In the genomic region with DNA sequence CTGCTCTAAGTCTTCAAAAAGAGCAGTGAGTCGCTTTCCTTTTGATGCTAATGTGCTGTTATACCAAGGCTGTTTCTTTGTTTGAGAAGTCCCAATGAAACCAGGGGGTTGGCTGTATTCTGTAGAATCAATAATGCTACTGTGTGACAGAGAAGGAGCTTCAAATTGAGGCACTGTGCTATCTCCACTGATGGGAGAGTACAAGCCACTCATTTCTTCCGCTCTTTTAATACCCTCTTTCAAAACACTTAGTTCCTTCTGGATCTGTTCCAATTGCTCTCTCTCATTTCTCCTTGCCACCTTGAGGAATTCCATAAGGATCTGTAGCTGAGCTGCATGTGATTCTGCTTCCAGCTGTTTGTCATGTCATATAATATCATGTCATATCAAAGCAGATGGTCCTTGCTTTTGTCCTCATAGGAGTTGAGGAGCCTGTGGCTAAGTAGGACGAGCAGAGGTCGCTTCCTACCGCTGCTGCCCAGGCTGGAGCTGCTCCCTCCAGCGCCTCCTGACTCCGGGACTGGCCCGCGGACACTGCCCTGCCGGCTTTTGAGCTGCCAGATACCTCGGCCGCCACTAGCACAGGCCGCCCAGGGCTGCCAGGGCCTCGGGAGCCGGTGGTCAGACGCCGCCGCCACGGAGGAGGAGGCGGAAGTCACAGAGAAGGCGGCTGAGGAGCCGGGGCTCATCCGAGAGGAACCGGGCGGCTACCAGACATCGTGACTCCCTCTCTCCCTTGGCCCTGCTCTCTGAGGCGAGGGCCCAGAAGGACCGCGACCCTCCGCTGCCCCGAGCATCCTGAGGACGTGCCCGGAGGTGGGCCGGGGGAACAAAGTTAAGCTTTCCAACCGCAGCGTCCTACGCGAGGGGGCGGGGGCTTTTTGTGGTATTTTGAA, we compare ENCODE assay signal across 9 mouse cellular contexts. TPM values are rescaled to one million over a fixed set of nuclear protein-coding genes. Genes with fewer than 3 reads are reported as not detected.
DNase-seq lines count a peak whose midpoint lies in the region; ATAC-seq lines count a peak whose summit lies in the region.
"Had no signal": no experiment of that assay in that cellular context is flagged by ENCODE, and none has a peak within 500 bp of the region (broad histone marks: within the 10 kb centered on the region; RNA-seq: fewer than 3 reads in every experiment).

No protein-coding gene starts in this region.

- no peak overlapping the region for H3K27ac ChIP-seq in forebrain, embryonic 16.5 days (ENCODE audit: low read length)
- no peak overlapping the region for H3K27ac ChIP-seq in kidney, embryonic 16.5 days (ENCODE audit: low read length)
- H3K27ac ChIP-seq in midbrain, embryonic 11.5 days (ENCODE audit: low read depth, low read length): no peak overlapping the region

- DNase-seq in gastrocnemius, postnatal 10 days: peak; percentile 9
- no peak for DNase-seq in gastrocnemius, adult 8-10 months (ENCODE audit: low spot score in 2 of 2)
- peak; percentile 33 for DNase-seq in adrenal gland, postnatal 14 days
- peak; percentile 90 for DNase-seq in midbrain, embryonic 11.5 days (ENCODE audit: low spot score, missing footprints)
- no peak for DNase-seq in left cerebral cortex, adult 9 months (ENCODE audit: low spot score in 2 of 2)
- no peak for DNase-seq in thymus, postnatal 10 days (ENCODE audit: low spot score in 2 of 2)

- no peaks in the 10 kb centered on the region for H3K9me3 ChIP-seq in forebrain, embryonic 16.5 days (ENCODE audit: control insufficient read depth, low read length)
- H3K9me3 ChIP-seq in kidney, embryonic 16.5 days (ENCODE audit: low read length): no peaks in the 10 kb centered on the region
- no peaks in the 10 kb centered on the region for H3K9me3 ChIP-seq in midbrain, embryonic 11.5 days (ENCODE audit: control insufficient read depth, low read length)
- H3K9me3 ChIP-seq: G1E had no signal

- 6% methylated on average over 36 of the region's 39 CpGs for WGBS in forebrain, embryonic 16.5 days
- WGBS in kidney, embryonic 16.5 days: 6% methylated on average over 37 of the region's 39 CpGs
- 8% methylated on average over 39 of the region's 39 CpGs for WGBS in midbrain, embryonic 11.5 days

- H3K27me3 ChIP-seq in forebrain, embryonic 16.5 days (replicated peaks; ENCODE audit: control insufficient read depth, insufficient read depth, low read length): no peaks in the 10 kb centered on the region
- peaks cover 10% of the 10 kb centered on the region; the same call in 1 of the 2 replicates for H3K27me3 ChIP-seq in kidney, embryonic 16.5 days (ENCODE audit: insufficient read depth, low read length)
- no peaks in the 10 kb centered on the region for H3K27me3 ChIP-seq in midbrain, embryonic 11.5 days (ENCODE audit: control insufficient read depth, insufficient read depth, low read length)

- H3K9ac ChIP-seq in forebrain, embryonic 16.5 days (replicated peaks; ENCODE audit: low read depth, low read length): peak overlapping the region; percentile 60
- peak overlapping the region; percentile 71 for H3K9ac ChIP-seq in kidney, embryonic 16.5 days (replicated peaks; ENCODE audit: low read length)
- peak overlapping the region; percentile 71 for H3K9ac ChIP-seq in midbrain, embryonic 11.5 days (ENCODE audit: low read length)

- H3K36me3 ChIP-seq in forebrain, embryonic 16.5 days (ENCODE audit: control insufficient read depth, insufficient read depth): no peaks in the 10 kb centered on the region
- H3K36me3 ChIP-seq in kidney, embryonic 16.5 days (ENCODE audit: insufficient read depth, low read length): no peaks in the 10 kb centered on the region
- H3K36me3 ChIP-seq in midbrain, embryonic 11.5 days (ENCODE audit: control insufficient read depth, insufficient read depth, low read length): no peaks in the 10 kb centered on the region
- H3K36me3 ChIP-seq: G1E had no signal

- ATAC-seq in forebrain, embryonic 16.5 days: peak; percentile 71
- peak; percentile 87 for ATAC-seq in kidney, embryonic 16.5 days (ENCODE audit: low FRiP score, low TSS enrichment)
- ATAC-seq in midbrain, embryonic 11.5 days (ENCODE audit: low FRiP score): peak; percentile 87

- peak overlapping the region; percentile 77 for H3K4me2 ChIP-seq in forebrain, embryonic 16.5 days (ENCODE audit: low read length)
- H3K4me2 ChIP-seq in kidney, embryonic 16.5 days (replicated peaks; ENCODE audit: low read depth, low read length): peak overlapping the region; percentile 64
- peak overlapping the region; percentile 67 for H3K4me2 ChIP-seq in midbrain, embryonic 11.5 days

- peak overlapping the region; percentile 41 for H3K4me3 ChIP-seq in forebrain, embryonic 16.5 days (replicated peaks; ENCODE audit: low read length)
- H3K4me3 ChIP-seq in kidney, embryonic 16.5 days (ENCODE audit: low read length): peak overlapping the region; percentile 51
- peak overlapping the region; percentile 40 for H3K4me3 ChIP-seq in midbrain, embryonic 11.5 days (ENCODE audit: low read depth, low read length)

- peaks cover 2% of the 10 kb centered on the region; the same call in 1 of the 2 replicates for H3K4me1 ChIP-seq in forebrain, embryonic 16.5 days (replicated peaks; ENCODE audit: control insufficient read depth, insufficient read depth, low read length)
- no peaks in the 10 kb centered on the region for H3K4me1 ChIP-seq in kidney, embryonic 16.5 days (ENCODE audit: insufficient read depth, low read length)
- H3K4me1 ChIP-seq in midbrain, embryonic 11.5 days (ENCODE audit: control insufficient read depth, insufficient read depth, low read length): no peaks in the 10 kb centered on the region

RNA-seq across cellular contexts. Expression of a gene that starts 45.1 kb away (rescaled TPM):
- 100 to 1,000 TPM; 642 to 665 TPM for total RNA-seq in gastrocnemius, postnatal 10 days (2021)
- total RNA-seq in gastrocnemius, adult 8-10 months (2022): 1,000 to 10,000 TPM; 1,961 to 2,457 (median 2,159) TPM
- total RNA-seq in adrenal gland, postnatal 14 days (2021): 249 and 280 TPM in 2 replicates
- polyA plus RNA-seq in forebrain, embryonic 16.5 days (2015; fragmentation: Nextera tagmentation; extraction: Ambion mirVana): 17.6 and 21.3 TPM in 2 replicates
- polyA plus RNA-seq in kidney, embryonic 16.5 days (2015; fragmentation: Nextera tagmentation; extraction: Ambion mirVana): 32.2 and 35.9 TPM in 2 replicates
- polyA plus RNA-seq in midbrain, embryonic 11.5 days (2014; fragmentation: Nextera tagmentation; extraction: Ambion mirVana): 36.3 and 38.6 TPM in 2 replicates

RNA-seq across cellular contexts. Expression of a gene that starts 52.8 kb away (rescaled TPM):
- not detected for total RNA-seq in gastrocnemius, postnatal 10 days (2021)
- not detected for total RNA-seq in gastrocnemius, adult 8-10 months (2022)
- not detected in 2 replicates for total RNA-seq in adrenal gland, postnatal 14 days (2021)
- not detected in 2 replicates for polyA plus RNA-seq in forebrain, embryonic 16.5 days (2015; fragmentation: Nextera tagmentation; extraction: Ambion mirVana)
- polyA plus RNA-seq in kidney, embryonic 16.5 days (2015; fragmentation: Nextera tagmentation; extraction: Ambion mirVana): not detected in 2 replicates
- not detected in 2 replicates for polyA plus RNA-seq in midbrain, embryonic 11.5 days (2014; fragmentation: Nextera tagmentation; extraction: Ambion mirVana)
- total RNA-seq: G1E had no signal
- polyA plus RNA-seq: G1E had no signal

RNA-seq across cellular contexts. Expression of a gene that starts 52.8 kb away (rescaled TPM):
- not detected for total RNA-seq in gastrocnemius, postnatal 10 days (2021)
- not detected for total RNA-seq in gastrocnemius, adult 8-10 months (2022)
- not detected in 2 replicates for total RNA-seq in adrenal gland, postnatal 14 days (2021)
- polyA plus RNA-seq in forebrain, embryonic 16.5 days (2015; fragmentation: Nextera tagmentation; extraction: Ambion mirVana): not detected in 2 replicates
- polyA plus RNA-seq in kidney, embryonic 16.5 days (2015; fragmentation: Nextera tagmentation; extraction: Ambion mirVana): not detected in 2 replicates
- not detected in 2 replicates for polyA plus RNA-seq in midbrain, embryonic 11.5 days (2014; fragmentation: Nextera tagmentation; extraction: Ambion mirVana)
- total RNA-seq: G1E had no signal
- polyA plus RNA-seq: G1E had no signal

Comparison
In these comparisons a context has a peak if more than half of its experiments do, and no peak if none do; other contexts are left out.
1. DNase-seq: peak in gastrocnemius, postnatal 10 days (single experiment), adrenal gland, postnatal 14 days (single experiment) and midbrain, embryonic 11.5 days (single experiment); none in gastrocnemius, adult 8-10 months (0 of 2), left cerebral cortex, adult 9 months (0 of 2) and thymus, postnatal 10 days (0 of 2).
2. Peak in every context shown above with its lines, with median percentiles within 50 percentile points of each other: ATAC-seq, H3K4me2 ChIP-seq, H3K4me3 ChIP-seq and H3K9ac ChIP-seq.